Mouse (Mus musculus) bone marrow, adult 2 months (tissue): ENCODE results near the gene Gxylt1.

ENCODE experiments used
- CTCF ChIP-seq: fragments of 200-500 bp; IDR thresholded peaks from 2 replicates; pipeline ENCODE4 v1.5.1; 2011; ENCODE audit warnings: low read length, control low read depth; ENCODE audit not compliant: control insufficient read depth, insufficient read depth
- POLR2A ChIP-seq: fragments of 200-500 bp; IDR thresholded peaks from 2 replicates; pipeline ENCODE4 v1.6.1; 2011; ENCODE audit warnings: low read depth, mild to moderate bottlenecking, control low read depth, low read length, borderline replicate concordance; ENCODE audit not compliant: control insufficient read depth

GRCm38 (mm10) chr15:93288321-93288720 lies 13.3 kb upstream of the Gxylt1 start:
- TF ChIP-seq CTCF (no peak), POLR2A (no peak)
